Mouse (Mus musculus): ENCODE measurements around the gene Trappc6a. TPM values are rescaled to one million over a fixed set of nuclear protein-coding genes. Genes with fewer than 3 reads are reported as not detected.

Trappc6a gene
- polyA plus RNA-seq (2012; fragmentation: generic; extraction: Trizol), result 100 to 1,000 TPM in 1 of 2 experiments, 10 to 100 TPM in 1; 46.3 to 112 TPM

GRCm38 (mm10) chr7:19508150-19508923 lies at the start of gene Trappc6a, which contains the start of gene Bloc1s3:
Gene Trappc6a (plus strand): TSS chr7:19508395.
Gene Bloc1s3 (minus strand): TSS chr7:19508367.

GRCm38 (mm10) chr7:19458591-19459111 lies 49.5 kb upstream of the Trappc6a start, which contains the start of gene Mark4:
Gene Mark4 (minus strand): TSS chr7:19458821.

GRCm38 (mm10) chr7:19462884-19463381 lies 45.3 kb upstream of the Trappc6a start, which contains the start of gene Exoc3l2:
Gene Exoc3l2 (plus strand): TSS chr7:19463331.

DNA sequence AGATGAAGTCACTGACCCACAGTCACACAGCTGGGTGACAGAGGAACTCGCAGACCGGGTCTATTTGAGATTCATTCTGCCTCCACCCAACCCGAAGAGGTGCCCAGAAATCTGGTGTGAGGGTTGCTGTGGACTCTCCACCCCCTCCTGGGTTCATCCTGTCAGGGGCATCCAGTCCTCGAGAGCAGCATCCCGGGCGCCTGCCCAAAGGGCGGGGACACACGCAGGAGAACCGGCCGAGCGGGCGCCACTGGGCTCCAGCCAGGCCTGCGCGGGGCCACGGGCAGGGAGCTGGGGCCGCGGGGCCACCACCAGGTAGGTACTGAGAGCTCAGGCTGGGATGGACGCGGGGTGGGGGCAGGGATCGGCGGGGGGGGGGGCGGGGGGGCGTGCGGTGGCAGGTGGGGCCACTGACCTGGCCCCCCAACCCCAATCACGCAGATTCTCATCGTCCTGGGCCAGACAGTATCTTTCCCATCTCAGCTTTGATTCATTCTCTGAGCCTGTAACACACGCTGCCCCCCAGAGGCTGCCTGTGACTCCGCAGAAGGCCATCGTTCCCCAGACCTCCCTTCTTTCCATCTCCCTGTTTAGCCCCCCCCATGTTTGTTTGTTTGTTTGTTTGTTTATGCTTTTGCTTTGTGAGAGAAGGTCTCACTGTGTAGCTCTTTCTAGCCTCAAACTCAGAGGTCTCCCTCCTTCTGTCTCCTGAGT lies 9.6 kb downstream of the Trappc6a start, which contains the start of gene Nkpd1:
Gene Nkpd1 (plus strand): TSS at position 187 of the 714 bp plus-strand sequence.

DNA sequence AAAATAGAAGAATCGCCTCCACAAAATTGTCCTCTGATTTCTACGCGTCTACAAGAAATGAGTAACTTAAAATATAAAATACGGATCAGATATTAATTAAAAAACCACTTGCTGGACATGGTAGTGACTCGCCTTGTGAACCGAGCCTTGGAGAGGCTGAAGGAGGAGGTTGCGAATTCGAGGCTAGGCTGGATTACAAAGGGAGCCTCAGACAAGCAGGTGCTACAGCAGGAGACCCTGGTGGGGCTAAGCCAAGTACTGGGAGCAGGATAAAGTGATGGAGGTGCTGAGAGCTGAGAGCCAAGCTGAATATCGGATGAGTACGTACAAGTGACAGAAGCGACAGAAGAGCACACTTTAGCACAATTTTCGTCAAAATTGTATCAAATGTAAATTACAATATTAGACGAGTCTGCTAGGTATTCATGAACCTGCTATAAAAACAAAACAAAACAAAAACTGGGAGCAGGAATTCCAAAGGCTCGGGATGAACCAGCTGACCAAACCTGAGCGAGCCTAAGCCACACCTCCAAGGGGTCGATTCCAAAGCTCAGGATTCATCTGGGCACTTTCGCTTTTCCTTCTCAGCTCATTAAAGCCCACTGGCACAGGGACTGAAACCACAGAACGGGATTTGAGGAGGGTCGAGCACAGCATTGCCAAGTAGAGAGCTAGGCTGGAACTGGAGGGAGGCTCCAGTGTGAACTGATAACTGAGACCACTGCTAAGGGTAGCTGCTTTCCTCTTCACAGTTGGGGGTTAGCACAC lies 54.6 kb downstream of the Trappc6a start, which contains the start of gene Ppp1r37:
Gene Ppp1r37 (minus strand): TSS at position 434 of the 768 bp plus-strand sequence.

Other genes with a start within 250 kb of the Trappc6a start
- gene Vasp, start 236.6 kb upstream of the Trappc6a start, polyA plus RNA-seq (2012; fragmentation: generic; extraction: Trizol), result 10 to 100 TPM; 30.1 to 39.1 TPM
- not detected for gene Ppm1n, start 228.3 kb upstream of the Trappc6a start, polyA plus RNA-seq (2012; fragmentation: generic; extraction: Trizol)
- 1 to 10 TPM in 1 of 2 experiments, under 1 TPM in 1; 0.91 to 1.1 TPM for gene Rtn2, start 225.8 kb upstream of the Trappc6a start, polyA plus RNA-seq (2012; fragmentation: generic; extraction: Trizol)
- 1 to 10 TPM in 1 of 2 experiments, under 1 TPM in 1; 0.29 to 1.1 TPM for gene Fosb, start 198.3 kb upstream of the Trappc6a start, polyA plus RNA-seq (2012; fragmentation: generic; extraction: Trizol)
- 100 to 1,000 TPM in 1 of 2 experiments, 10 to 100 TPM in 1; 85.1 to 272 TPM for gene Ercc1, start 163.6 kb upstream of the Trappc6a start, polyA plus RNA-seq (2012; fragmentation: generic; extraction: Trizol)
- 10 to 100 TPM in 1 of 2 experiments, 1 to 10 TPM in 1; 9.0 to 24.5 TPM for gene Cd3eap, start 148.9 kb upstream of the Trappc6a start, polyA plus RNA-seq (2012; fragmentation: generic; extraction: Trizol)
- gene Ppp1r13l, start 148.6 kb upstream of the Trappc6a start, polyA plus RNA-seq (2012; fragmentation: generic; extraction: Trizol), result 1 to 10 TPM; 7.3 to 7.9 TPM
- gene Ercc2, start 126.4 kb upstream of the Trappc6a start, polyA plus RNA-seq (2012; fragmentation: generic; extraction: Trizol), result 10 to 100 TPM in 1 of 2 experiments, 1 to 10 TPM in 1; 6.7 to 12.5 TPM
- 1 to 10 TPM in 1 of 2 experiments, under 1 TPM in 1; 0.61 to 2.7 TPM for gene Klc3, start 104.3 kb upstream of the Trappc6a start, polyA plus RNA-seq (2012; fragmentation: generic; extraction: Trizol)
- under 1 TPM in 1 of 2 experiments, not detected in 1; 0.05 TPM for gene Ckm, start 103.6 kb upstream of the Trappc6a start, polyA plus RNA-seq (2012; fragmentation: generic; extraction: Trizol)
- gene Mark4, start 49.6 kb upstream of the Trappc6a start, polyA plus RNA-seq (2012; fragmentation: generic; extraction: Trizol), result 10 to 100 TPM in 1 of 2 experiments, 1 to 10 TPM in 1; 7.2 to 16.0 TPM
- gene Exoc3l2, start 45.1 kb upstream of the Trappc6a start, polyA plus RNA-seq (2012; fragmentation: generic; extraction: Trizol), result under 1 TPM; 0.06 to 0.08 TPM
- 1 to 10 TPM; 2.8 to 7.6 TPM for gene Bloc1s3, start within 50 bp of the Trappc6a start, polyA plus RNA-seq (2012; fragmentation: generic; extraction: Trizol)
- under 1 TPM; 0.01 to 0.32 TPM for gene Nkpd1, start 9.4 kb downstream of the Trappc6a start, polyA plus RNA-seq (2012; fragmentation: generic; extraction: Trizol)
- 10 to 100 TPM; 33.3 to 45.0 TPM for gene Ppp1r37, start 54.7 kb downstream of the Trappc6a start, polyA plus RNA-seq (2012; fragmentation: generic; extraction: Trizol)
- gene Zfp296, start 68.9 kb downstream of the Trappc6a start, polyA plus RNA-seq (2012; fragmentation: generic; extraction: Trizol), result under 1 TPM in 1 of 2 experiments, not detected in 1; 0.07 TPM
- 100 to 1,000 TPM; 127 to 141 TPM for gene Gemin7, start 69.2 kb downstream of the Trappc6a start, polyA plus RNA-seq (2012; fragmentation: generic; extraction: Trizol)
- 10 to 100 TPM; 11.9 to 28.1 TPM for gene Clasrp, start 96.1 kb downstream of the Trappc6a start, polyA plus RNA-seq (2012; fragmentation: generic; extraction: Trizol)
- 10 to 100 TPM; 11.9 to 33.1 TPM for gene Relb, start 121.0 kb downstream of the Trappc6a start, polyA plus RNA-seq (2012; fragmentation: generic; extraction: Trizol)
- gene Clptm1, start 156.6 kb downstream of the Trappc6a start, polyA plus RNA-seq (2012; fragmentation: generic; extraction: Trizol), result 10 to 100 TPM; 82.8 to 99.6 TPM
- gene Apoc2, start 169.5 kb downstream of the Trappc6a start, polyA plus RNA-seq (2012; fragmentation: generic; extraction: Trizol), result under 1 TPM in 1 of 2 experiments, not detected in 1; 0.94 TPM
- gene Gm44805, start 173.0 kb downstream of the Trappc6a start, polyA plus RNA-seq (2012; fragmentation: generic; extraction: Trizol), result not detected
- gene Apoc4, start 173.1 kb downstream of the Trappc6a start, polyA plus RNA-seq (2012; fragmentation: generic; extraction: Trizol), result 1 to 10 TPM in 1 of 2 experiments, not detected in 1; 4.6 TPM
- gene Apoc1, start 184.3 kb downstream of the Trappc6a start, polyA plus RNA-seq (2012; fragmentation: generic; extraction: Trizol), result 10 to 100 TPM in 1 of 2 experiments, not detected in 1; 23.3 TPM
- 10 to 100 TPM in 1 of 2 experiments, under 1 TPM in 1; 0.54 to 25.5 TPM for gene Apoe, start 190.8 kb downstream of the Trappc6a start, polyA plus RNA-seq (2012; fragmentation: generic; extraction: Trizol)
- 100 to 1,000 TPM in 1 of 2 experiments, 10 to 100 TPM in 1; 73.6 to 172 TPM for gene Tomm40, start 207.0 kb downstream of the Trappc6a start, polyA plus RNA-seq (2012; fragmentation: generic; extraction: Trizol)
- gene Nectin2, start 242.1 kb downstream of the Trappc6a start, polyA plus RNA-seq (2012; fragmentation: generic; extraction: Trizol), result 10 to 100 TPM; 10.7 to 22.9 TPM